Mouse (Mus musculus) heart, postnatal 4 days (tissue): ENCODE results near the gene Capn10. TPM values are rescaled to one million over a fixed set of nuclear protein-coding genes. Genes with fewer than 3 reads are reported as not detected.
"Not testable (repeated sequence)": the region's sequence is repeated elsewhere in the genome, so short reads cannot be mapped to it uniquely, and the experiment has no call there.

ENCODE experiments used
- DNase-seq: peaks from one replicate; pipeline ENCODE4 v3.0.0; 2021
- total RNA-seq, 2 experiments: library from RNA; stranded (reverse); gene quantifications; 2 replicates each; pipeline ENCODE4 v1.2.3; 2021

The Capn10 gene
- total RNA-seq, 2 experiments from 2014 or later: 10.2 to 14.0 TPM

DNA sequence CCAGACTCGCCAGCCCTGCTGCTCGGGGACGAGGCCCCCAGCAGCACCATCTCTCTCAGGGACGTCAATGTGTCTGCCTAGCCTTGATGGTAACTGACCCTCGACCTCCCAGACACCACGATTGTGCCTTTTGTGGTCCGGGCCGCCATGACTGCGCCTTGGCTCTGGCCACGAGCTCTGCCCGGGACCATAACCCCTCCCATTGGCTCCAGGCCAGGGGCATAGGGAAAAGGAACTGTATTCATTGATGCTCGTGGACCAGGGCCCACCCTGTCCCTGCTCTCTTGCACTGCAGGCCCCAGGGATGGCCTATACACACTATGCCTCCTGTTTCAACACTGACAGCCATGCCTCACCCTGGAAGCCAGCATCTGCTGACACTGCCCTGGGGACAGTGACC is 14.4 kb upstream of the Capn10 start:
- DNase-seq: no peak

DNA sequence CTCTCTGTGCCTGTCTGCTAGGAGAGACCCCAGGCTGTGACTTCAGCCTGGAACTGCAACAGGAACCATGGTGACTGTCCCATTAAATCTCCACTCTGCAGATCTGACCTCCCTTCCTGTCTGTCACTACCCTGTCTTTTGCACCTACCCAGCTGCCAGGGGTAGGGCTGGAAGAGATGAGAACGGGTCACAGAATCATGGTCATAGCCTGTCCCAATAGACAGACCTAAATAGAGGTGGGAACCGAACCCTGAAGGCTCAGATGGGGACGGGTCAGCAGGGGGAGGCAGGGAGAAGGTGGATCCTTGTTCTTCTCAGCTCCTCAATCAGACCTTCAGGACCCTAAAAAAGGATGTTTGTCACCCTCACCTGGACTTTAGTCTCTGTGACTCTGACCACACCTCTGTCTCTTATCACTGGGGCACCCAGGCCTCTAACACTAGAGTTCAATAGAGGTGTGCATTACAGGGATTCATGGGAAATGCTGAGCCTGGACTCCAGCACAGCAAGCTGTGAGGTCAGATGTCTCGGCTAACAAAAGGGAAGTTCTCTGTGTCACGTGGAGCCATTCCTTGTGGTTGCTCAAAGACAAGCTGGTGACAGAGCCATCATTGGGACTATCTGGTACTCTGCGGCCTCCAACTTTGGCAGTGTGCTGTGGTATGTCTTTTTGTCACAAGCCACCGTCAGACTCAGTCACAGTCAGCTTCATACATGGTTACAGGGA is 13.5 kb upstream of the Capn10 start:
- no peak for DNase-seq

DNA sequence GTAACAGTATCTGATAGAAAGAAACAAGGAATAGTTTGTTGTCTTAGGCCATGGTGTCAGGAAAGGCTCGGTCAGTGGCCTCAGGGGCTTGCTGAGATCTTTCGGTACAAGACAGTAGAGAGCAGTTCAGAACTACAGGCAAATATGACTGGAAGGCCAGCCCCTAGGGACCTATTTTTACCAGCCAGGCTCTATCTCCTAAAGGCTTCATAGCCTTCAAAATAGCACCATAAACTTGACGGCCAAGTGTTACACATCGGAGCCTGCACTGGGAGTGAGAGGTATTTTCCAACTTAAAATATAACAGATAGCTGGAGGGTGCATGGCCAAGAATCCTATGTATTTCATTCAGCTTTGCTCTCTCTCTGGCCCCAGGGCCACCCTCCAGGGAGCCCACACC is 12.7 kb upstream of the Capn10 start:
- DNase-seq: no peak

DNA sequence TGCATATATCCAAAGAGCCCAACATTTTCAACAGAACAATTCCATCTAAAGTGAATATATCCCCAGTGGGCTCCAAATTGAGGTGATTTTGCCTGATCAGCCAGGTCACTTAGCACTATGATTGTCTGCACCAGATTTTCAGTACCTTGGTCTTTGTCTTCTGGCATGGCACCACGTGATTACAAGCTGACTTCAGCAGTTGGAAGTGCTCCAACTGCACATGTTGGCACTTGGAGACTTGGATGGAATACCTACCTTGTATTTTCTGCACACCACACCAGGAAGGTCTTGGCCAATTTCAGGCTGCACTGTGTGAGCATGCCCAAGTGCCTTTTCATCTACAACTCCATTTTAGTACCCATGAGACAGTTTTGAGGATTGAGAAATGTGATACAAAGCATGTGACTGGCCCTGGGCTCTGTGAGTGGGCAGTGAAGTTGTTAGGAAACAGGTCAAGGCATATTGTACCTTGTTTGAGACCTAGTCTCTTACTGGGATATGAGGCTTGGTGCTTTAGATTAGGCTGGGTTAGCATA is 3.9 kb upstream of the Capn10 start:
- no peak for DNase-seq

DNA sequence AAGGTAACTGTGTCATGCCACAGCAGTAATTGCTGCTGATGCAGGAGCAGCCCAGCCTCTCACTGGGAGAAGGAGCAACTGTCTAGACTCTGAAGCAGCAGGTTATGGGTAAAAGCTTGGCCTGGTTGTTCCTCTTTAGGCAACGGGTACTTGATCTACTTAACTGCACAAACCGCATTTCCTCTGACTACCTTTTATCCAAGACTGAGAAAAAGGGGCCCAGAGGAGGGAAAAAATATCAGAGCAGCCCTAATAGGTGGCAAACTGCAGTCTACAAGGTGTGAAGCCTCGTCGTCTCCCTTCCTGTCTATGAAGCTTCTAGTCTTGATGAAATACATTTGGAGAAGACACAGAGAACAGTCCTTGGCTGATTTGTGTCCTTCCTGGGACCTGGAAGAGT is 565 bp upstream of the Capn10 start:
- DNase-seq: no peak

DNA sequence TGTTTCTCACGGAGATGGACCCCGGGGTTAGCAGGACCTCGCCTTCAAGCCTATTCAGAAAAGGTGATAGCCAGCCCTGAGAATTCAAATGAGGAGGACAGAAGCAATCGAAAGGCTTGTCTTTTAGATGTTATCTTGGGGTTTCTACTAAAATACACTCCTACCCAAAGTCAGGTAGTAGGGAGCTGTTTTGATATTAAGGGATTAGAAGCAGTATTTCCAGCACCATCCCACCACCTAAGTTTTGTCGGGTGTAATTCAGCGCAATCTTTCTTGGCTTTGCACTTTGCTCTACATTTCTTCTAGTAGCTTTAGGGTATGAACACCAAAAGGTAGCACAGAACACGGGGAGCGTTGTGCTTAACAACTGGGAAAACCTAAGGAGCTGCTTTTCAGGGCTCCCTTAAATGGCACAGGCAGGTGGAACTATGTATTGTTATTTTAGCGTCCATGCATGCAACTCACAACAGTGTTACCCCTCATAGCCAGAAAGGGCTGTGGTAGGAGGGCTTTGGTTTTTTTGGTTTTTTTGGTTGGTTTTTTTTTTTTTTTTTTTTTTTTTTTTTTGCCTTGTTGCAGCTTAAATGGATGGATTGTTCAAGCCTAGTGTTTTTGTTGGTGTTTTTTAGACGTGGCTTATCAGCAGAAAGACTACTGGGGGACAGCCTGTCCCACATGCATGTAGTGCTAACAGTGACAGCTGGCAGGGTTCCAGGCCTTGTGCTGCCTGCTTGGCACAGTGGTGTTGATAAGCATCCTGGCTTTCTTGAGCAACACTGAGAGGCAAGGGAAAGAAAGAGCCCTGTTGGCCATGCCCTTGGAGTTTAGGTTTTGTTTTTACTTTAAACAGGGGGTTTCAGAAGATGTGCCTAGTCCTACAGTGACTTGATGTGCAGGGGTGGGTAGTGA is 1.1 kb downstream of the Capn10 start:
- peak; percentile 39 for DNase-seq

DNA sequence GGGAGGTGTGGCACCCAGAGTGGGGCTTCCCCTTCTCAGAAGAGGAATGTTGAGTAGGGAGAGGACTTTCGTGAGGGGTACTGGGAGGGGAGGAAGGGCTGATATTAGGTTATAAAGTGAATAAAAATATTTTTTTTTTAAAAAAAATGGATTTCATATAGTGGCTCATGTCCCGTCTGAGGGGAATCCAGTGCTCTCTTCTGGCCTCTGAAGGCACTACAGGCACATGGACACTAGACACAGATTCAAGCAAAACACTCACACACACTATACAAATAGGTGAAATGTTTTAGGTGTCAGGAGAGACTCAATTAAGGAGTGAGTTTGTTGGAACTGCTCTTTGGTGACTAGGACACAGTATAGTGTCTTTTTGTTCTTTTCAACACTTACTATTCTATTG is 1.8 kb downstream of the Capn10 start:
- DNase-seq: no peak

DNA sequence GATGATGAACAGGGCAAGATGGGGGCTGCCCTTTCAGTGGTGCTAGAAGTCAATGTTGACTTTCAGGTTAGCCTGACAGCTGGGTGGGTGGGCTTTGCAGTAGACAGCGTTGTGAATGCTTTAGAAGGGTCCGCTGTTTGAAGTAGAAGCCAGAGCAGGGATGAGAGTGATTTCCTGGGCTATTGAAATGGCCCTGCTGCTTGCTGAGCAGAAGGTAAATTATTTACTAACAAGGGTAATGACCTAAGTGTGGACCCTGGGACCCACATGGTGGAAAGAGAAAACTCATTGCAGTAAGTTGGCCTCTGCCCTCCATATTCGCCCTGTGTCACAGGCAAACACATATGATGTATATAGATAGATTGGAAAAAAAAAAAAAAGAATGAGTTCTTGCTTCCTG is 2.3 kb downstream of the Capn10 start:
- DNase-seq: no peak

DNA sequence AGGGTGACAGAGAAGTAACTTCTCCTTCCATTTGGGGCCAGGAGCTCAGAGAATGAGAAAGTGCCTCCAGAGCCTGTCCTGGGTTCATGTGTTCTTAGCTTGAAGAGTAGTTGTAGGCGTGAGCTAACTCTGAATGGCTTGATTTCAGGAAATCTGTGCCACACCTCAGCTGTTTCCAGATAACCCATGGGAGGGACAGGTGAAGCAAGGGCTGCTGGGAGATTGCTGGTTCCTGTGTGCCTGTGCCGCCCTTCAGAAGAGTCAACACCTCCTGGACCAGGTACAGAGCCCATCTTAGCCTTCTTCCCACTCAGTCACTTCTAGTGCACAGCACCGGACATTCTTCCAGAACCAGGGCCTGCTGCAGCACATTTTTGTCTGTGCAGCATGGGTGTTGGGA is 3.6 kb downstream of the Capn10 start:
- DNase-seq: no peak

DNA sequence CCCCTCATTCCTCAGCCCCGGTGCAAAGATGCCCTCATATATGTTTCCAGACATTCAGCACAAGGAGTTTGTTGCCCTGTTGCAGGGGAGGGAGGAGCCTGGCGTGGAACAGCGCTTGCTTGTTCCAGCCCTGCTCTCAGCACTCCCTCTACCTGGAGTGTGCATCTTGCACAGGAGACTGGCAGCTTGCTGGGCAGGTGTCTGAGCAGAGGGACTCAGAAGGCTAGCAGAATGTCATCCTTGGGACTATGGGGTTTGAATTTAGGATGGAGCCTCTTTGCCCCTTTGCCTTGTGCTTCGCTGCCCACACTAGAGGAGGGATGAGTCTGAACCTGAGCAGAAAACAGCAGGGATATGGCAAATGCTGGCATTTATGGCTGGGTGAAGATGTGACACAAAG is 5.6 kb downstream of the Capn10 start:
- DNase-seq: no peak

DNA sequence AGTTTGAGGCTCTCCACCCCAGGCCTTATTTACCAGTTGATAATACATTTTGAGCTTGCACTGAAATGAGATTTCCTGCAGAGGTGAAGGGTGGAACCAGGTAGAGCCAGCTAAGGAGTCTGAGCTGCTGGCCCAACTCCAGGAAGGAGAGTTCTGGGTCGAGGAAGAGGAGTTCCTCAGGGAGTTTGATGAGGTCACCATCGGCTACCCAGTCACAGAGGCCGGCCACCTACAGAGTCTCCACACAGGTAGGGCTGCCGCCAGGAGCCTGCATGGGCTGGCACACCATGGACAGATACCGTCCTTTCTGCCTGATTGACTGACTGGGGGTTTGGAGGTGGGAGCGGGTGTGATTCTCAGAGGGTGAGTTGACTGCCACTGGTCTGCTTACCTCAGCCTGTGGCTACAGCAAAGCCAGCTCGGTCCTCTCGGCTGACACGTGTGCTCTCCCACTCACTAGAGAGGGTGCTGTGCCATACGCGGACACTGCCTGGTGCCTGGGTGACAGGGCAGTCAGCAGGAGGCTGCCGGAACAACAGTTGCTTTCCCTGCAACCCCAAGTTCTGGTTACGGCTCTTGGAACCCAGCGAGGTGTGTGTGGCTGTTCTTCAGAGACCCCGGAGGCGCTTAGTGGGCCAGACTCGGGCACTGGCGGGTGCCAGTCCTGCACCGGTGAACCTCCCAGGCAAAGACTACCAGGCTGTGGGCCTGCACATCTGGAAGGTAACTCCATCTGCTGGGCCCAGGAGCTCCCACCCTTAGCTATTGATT is 9.2 kb downstream of the Capn10 start:
- peak; percentile 3 for DNase-seq

DNA sequence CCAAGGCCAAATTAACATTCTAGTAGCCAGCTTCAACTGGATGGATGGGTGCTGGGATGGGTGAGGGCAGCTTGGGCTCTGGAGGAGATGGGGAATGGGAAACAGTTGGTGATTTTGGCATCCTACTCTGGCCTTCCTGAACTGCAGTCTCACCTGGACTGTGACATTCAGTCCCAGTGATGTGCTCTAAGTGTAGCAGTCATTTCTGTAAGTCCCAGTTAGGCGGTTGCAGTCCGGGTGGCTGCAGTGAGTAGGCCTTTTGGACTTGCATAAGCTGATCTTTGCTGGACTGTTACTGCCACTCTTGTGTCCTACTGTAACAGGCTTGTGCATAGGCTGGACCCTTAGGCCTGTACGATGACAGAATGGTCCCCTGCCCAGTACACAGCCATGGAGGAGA is 13.8 kb downstream of the Capn10 start:
- DNase-seq: no peak

DNA sequence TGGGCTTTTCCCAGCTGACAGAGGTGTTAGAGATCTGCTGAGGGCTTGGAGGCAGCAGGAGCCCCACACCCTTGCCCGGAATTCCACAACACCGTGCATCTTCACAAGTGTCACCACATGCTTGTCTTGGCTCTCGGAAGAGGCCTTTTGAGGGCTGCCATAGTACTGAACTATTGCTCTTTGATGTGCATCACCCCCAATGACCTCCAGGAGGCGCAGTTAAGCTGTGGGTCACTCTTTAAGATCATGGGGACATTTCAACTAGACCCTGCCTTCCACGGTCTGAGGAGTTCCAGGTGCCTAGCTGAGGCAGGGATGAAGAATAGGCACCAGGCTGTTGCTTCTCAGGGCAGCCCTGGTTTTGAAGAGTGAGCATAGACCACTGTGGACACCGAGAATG is 15.2 kb downstream of the Capn10 start:
- peak; percentile 45 for DNase-seq

DNA sequence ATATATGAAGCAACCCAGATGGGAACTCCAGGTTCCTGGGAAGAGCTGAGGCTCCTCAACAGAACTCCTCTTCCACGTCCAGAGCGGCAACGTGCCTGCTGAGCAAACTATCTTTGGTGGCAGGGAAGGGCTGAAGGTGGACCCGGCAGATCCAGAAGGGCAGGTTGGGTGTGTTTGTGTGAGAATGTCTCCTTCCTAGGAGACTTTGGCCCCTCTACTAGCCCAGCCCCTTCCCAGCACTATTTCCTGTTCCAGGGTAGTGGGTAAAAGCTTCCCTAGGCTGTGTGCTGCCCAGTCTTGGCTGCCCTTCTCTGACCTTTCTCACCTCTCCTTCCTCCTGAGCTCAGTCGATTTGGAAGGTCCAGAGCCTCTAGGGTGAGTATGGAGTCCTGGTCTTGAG is 16.4 kb downstream of the Capn10 start, which contains the start of gene Gpr35:
Gene Gpr35 (plus strand): TSS at position 259 of the 400 bp plus-strand sequence.
- DNase-seq: no peak

DNA sequence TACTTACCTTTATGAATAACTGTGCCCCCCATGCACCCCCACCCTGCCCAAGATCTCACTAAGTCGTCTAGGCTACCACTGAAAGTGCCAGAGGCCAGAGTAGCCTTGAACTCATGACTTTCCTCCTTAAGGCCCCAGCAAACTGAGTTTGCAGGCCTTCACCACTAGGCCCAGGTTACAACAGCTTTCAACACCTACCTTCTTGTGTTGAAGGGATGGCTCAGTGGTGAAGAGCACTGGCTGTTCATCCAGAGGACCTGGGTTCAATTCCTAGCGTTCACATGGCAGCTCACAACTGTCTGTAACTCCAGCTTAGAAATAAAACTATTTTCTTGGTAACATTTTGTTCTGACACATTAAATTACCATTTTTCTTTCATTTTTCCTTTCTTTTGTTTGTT is 19.5 kb downstream of the Capn10 start:
- peak; percentile 2 for DNase-seq

DNA sequence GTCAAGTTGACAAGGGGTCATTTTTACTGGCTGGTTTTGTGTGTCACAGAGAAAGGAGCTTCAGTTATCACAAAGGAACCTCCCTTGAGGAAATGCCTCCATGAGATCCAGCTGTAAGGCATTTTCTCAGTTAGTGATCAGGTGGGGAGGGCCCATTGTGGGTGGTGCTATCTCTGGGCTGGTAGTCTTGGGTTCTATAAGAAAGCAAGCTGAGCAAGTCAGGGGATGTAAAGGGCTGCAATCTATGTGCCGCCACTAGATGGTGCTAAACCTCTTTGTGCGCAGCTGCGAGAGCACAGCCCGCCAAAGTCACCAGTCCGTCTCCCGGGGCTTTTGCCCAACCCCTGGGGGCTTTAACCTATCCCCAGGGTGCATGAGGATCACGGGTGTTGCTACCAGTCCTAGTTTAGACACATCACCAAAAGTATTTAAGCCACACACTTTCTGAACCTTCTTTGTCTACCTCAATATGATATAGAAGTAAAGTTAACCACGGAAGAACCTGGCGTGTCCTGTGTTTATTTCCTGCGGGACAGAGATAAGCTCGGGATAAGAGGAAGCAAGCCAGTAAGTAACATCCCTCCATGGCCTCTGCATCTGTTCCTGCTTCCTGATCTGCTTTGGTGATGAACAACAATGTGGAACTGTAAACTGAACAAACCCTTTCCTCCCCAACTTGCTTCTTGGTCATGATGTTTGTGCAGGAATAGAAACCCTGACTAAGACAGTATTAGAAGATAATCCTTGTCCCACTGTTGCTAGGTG is 22.6 kb downstream of the Capn10 start:
- DNase-seq: peak; percentile 81

DNA sequence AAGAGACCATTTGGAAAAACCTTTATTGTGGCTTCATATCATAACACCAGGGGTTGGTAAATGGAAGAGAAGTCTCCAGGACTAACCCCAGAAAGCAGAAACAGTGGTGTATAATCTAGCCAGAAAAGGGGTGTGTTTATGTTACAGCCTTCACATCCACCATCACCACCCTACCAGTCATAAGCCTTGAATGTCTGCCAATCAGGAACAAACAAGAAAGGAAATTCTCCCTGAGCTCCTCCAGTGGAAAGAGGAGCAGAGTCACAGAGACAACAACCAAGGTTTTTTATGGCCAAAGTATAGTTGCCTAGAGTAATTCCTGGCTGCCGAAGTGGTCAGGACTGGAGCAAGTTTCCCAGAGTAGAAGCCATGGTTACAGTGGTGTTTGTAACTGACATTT is 24.8 kb downstream of the Capn10 start:
- DNase-seq: peak; percentile 2

DNA sequence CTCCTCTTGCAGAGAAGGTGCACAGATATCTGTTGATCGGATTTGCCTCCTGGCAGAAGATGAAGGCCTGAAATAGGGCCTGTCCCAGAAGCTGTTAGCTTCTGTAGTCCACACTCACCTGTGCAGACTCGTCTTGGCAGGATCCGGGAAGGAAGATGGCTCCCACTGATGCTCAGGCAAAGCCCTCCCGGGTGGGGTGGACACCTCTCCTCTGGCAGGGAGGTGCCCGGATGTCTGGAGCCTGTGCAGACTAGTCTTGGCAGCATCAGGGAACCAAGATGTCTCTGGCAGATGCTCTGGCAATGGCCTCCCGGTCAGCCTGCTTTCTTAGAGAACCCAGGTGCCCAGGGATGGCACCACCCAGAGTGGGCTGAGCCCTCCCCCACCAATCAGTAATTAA is 36.6 kb downstream of the Capn10 start:
- DNase-seq: not testable (repeated sequence)

DNA sequence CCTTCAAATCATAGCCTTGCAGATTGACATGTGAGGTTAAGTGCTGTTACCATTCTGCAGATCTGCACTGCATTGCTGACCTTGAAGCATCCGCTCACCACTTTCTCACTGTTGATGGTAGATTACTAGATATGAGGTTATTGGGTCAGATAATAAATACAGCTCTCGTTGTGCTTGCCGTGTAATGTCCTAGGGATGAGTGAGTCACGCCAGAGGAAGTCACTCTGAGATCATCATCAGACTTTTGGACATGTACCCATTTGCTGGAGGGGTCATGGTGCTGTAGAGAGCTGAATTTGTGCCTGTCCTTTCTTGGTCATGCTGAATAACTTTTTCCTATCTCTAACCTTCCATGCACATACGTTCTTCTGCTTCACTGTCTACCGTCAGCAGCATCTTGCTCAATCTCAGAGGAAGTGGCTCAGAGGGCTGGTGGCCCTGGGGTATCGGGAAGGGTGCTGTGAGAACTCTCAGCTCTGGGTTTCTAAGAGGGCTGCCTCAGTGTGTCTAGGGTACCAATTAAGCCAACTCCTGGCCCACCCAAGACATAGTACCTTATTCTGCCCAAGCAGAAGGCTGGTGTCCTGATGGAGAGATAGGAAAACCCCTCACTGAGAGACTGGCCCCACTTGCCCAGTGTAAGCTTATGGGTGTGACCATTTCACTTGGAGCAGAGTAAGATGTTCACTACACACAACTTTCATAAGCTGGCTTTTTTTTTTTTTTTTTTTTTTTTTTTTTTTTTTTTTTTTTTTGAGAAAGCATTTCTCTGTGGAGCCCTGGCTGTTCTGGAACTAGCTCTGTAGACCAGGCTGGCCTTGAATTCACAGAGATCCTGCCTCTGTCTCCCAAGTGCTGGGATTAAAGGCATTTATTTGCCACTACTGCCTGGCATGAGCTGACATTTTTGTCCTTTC is 38.0 kb downstream of the Capn10 start:
- DNase-seq: no peak

DNA sequence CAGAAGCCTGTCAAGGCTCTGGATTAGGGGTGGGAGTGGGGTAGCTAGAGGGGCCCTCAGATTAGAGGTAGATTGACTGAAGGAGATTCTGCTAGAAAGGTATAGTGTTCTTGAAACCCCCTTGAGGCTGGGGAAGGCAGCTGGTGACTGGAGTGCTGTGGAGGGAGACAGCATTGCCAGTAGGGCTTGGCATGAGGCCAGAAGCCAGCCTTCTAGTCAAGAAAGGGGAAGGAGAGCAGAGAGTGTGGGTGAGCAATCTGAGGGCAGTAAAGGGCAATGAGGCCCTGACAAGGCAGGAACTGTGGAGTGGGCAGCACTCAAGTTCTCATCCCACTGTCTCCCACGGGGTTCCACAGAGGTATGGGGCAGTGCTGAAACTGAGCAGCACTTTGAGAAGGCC is 38.7 kb downstream of the Capn10 start:
- DNase-seq: peak; percentile 68

DNA sequence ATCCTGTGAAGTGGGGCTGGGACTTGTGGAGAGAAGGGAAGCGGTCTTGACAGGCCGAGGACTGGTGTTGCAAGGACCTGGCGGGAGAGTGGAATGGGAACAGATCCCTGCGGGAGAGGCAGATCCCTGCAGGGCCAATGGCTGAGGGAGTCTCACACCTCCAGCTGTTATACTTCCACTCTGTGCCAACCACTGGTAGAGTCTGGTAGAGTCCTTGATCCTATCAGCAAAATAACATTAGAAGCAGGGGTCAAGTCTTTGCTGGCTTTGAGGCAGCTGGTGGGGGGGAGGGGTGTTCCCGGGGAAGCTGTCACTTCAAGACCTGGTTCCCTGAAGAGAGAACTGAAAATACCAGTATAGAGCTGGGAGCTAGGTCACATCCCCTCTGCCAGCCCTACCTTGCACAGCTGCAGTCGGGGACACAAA is 42.0 kb downstream of the Capn10 start:
- peak; percentile 24 for DNase-seq
